Mouse (Mus musculus): ENCODE data around the gene Nfil3.

- TF ChIP-seq POLR2A (IDR thresholded peaks at IDR 0.05; ENCODE audit: extremely low read depth, insufficient read depth, low read length) (no peak), CTCF (IDR thresholded peaks at IDR 0.05; ENCODE audit: low read depth, low read length) (no peak)
Measured at GRCm38 (mm10) chr13:53020282-53020681, 39.4 kb upstream of the Nfil3 start.
